ENCODE assay signal across 28 mouse cellular contexts in genomic region chr6:7896339-7896738, GRCm38 (mm10).
"Had no signal": no experiment of that assay in that cellular context is flagged by ENCODE, and none has a peak within 500 bp of the region (broad histone marks: within the 10 kb centered on the region; RNA-seq: fewer than 3 reads in every experiment).

No protein-coding gene starts in this region.

- H3K9me3 ChIP-seq: embryonic facial prominence, embryonic 10.5 days; embryonic facial prominence, embryonic 12.5 days; embryonic facial prominence, embryonic 13.5 days; embryonic facial prominence, embryonic 15.5 days; forebrain, embryonic 10.5 days; forebrain, embryonic 12.5 days; forebrain, embryonic 13.5 days; forebrain, embryonic 15.5 days had no signal

- DNase-seq: cerebellum, adult 8-10 months; cerebellum, adult 9-10 months; cerebellum, adult 9-11 months; cerebellum, postnatal 10 days; cerebellum, postnatal 14 days; cerebellum, postnatal 25 days; cerebellum, postnatal 36 days; embryo, embryonic 11 days; forebrain, postnatal 0 days; gastrocnemius, adult 2 months; gastrocnemius, postnatal 10 days; gastrocnemius, postnatal 14 days; gastrocnemius, postnatal 25 days; gastrocnemius, postnatal 36 days; heart, adult 11 months; heart, adult 18-20 months; heart, adult 2 months had no signal

- H3K4me1 ChIP-seq: embryonic facial prominence, embryonic 10.5 days; embryonic facial prominence, embryonic 12.5 days; embryonic facial prominence, embryonic 13.5 days; embryonic facial prominence, embryonic 15.5 days; forebrain, embryonic 10.5 days; forebrain, embryonic 12.5 days; forebrain, embryonic 13.5 days; forebrain, embryonic 15.5 days had no signal

- H3K4me3 ChIP-seq: embryonic facial prominence, embryonic 10.5 days; embryonic facial prominence, embryonic 12.5 days; embryonic facial prominence, embryonic 13.5 days; embryonic facial prominence, embryonic 15.5 days; erythroblast, embryonic 14.5 days; forebrain, embryonic 10.5 days; forebrain, embryonic 12.5 days; forebrain, embryonic 13.5 days; forebrain, embryonic 15.5 days; gastrocnemius, adult 2 months; heart, adult 2 months had no signal

- H3K36me3 ChIP-seq: embryonic facial prominence, embryonic 10.5 days; embryonic facial prominence, embryonic 12.5 days; embryonic facial prominence, embryonic 13.5 days; embryonic facial prominence, embryonic 15.5 days; forebrain, embryonic 10.5 days; forebrain, embryonic 12.5 days; forebrain, embryonic 15.5 days had no signal

- H3K27ac ChIP-seq: embryonic facial prominence, embryonic 10.5 days; embryonic facial prominence, embryonic 12.5 days; embryonic facial prominence, embryonic 13.5 days; embryonic facial prominence, embryonic 15.5 days; forebrain, embryonic 10.5 days; forebrain, embryonic 12.5 days; forebrain, embryonic 13.5 days; forebrain, embryonic 15.5 days; gastrocnemius, adult 2 months; heart, adult 2 months had no signal

- ATAC-seq: forebrain, embryonic 13.5 days; forebrain, embryonic 14.5 days; forebrain, embryonic 15.5 days; forebrain, embryonic 16.5 days; forebrain, postnatal 0 days had no signal

- H3K9ac ChIP-seq: embryonic facial prominence, embryonic 12.5 days; embryonic facial prominence, embryonic 13.5 days; embryonic facial prominence, embryonic 15.5 days; forebrain, embryonic 12.5 days; forebrain, embryonic 13.5 days; forebrain, embryonic 15.5 days; forebrain, postnatal 0 days had no signal

- H3K27me3 ChIP-seq: embryonic facial prominence, embryonic 12.5 days; embryonic facial prominence, embryonic 13.5 days; embryonic facial prominence, embryonic 15.5 days; forebrain, embryonic 12.5 days; forebrain, embryonic 13.5 days; forebrain, embryonic 15.5 days had no signal
